Mouse (Mus musculus) CH12.LX (cell line): ENCODE results near the gene Olfr533. TPM values are rescaled to one million over a fixed set of nuclear protein-coding genes. Genes with fewer than 3 reads are reported as not detected.
"Not testable (repeated sequence)": the region's sequence is repeated elsewhere in the genome, so short reads cannot be mapped to it uniquely, and the experiment has no call there.

ENCODE experiments used
- DNase-seq: peaks from one replicate; pipeline ENCODE4 v3.0.0-alpha.2; 2013; ENCODE audit errors: extremely low read depth
- H3K27ac ChIP-seq: 2 replicates; pipeline ENCODE4 v1.5.1; 2012; ENCODE audit warnings: low read depth, mild to moderate bottlenecking, control low read depth, moderate library complexity; ENCODE audit not compliant: insufficient read depth
- H3K27me3 ChIP-seq: replicated peaks from 2 replicates; pipeline ENCODE3; 2012; ENCODE audit warnings: inconsistent platforms
- H3K36me3 ChIP-seq, 2 experiments: replicated peaks in 1 of 2; 2 replicates each; pipeline versions ENCODE3 to v1.6.1; 2012; ENCODE audit warnings: inconsistent platforms in 1 of 2, low read length in 1 of 2, mild to moderate bottlenecking in 1 of 2, mixed read lengths in 1 of 2, moderate library complexity in 1 of 2; ENCODE audit not compliant: control insufficient read depth in 1 of 2, insufficient read depth in 1 of 2
- H3K4me1 ChIP-seq, 2 experiments: 2 replicates each; pipeline ENCODE4 v1.6.1; 2012; ENCODE audit warnings: inconsistent platforms in 1 of 2, moderate library complexity in 1 of 2; ENCODE audit not compliant: insufficient read depth in 2 of 2, control insufficient read depth in 1 of 2
- H3K4me2 ChIP-seq: 2 replicates; pipeline ENCODE4 v1.6.1; 2012; ENCODE audit warnings: low read depth, mild to moderate bottlenecking, control low read depth; ENCODE audit not compliant: poor library complexity, insufficient read depth, severe bottlenecking
- H3K4me3 ChIP-seq, 3 experiments: fragments of 150-350 bp in 1 of 3; sonication (generic) in 1 of 3; replicated peaks in 1 of 3; 2 replicates each; pipeline versions ENCODE3 to v1.5.1; 2011 to 2012; ENCODE audit warnings: low read depth in 2 of 3, low read length in 2 of 3, mild to moderate bottlenecking in 2 of 3, moderate library complexity in 2 of 3, control low read depth in 1 of 3, improper control_type of control experiment in 1 of 3, inconsistent platforms in 1 of 3, mixed read lengths in 1 of 3; ENCODE audit not compliant: poor library complexity in 1 of 3
- H3K79me2 ChIP-seq: replicated peaks from 2 replicates; pipeline ENCODE4 v1.6.1; 2012; ENCODE audit warnings: mild to moderate bottlenecking, moderate library complexity; ENCODE audit not compliant: control insufficient read depth, poor library complexity, insufficient read depth, severe bottlenecking; ENCODE audit errors: extremely low read depth
- H3K9ac ChIP-seq: 2 replicates; pipeline ENCODE4 v1.6.1; 2012; ENCODE audit warnings: low read depth, mild to moderate bottlenecking, control low read depth, moderate library complexity; ENCODE audit not compliant: insufficient read depth
- H3K9me3 ChIP-seq: replicated peaks from 2 replicates; pipeline ENCODE3; 2012; ENCODE audit warnings: low read length, inconsistent platforms, mixed read lengths
- BHLHE40 ChIP-seq: IDR thresholded peaks from 2 replicates; pipeline ENCODE4 v1.6.1; 2011; ENCODE audit warnings: mild to moderate bottlenecking, low read depth, low read length, improper control_type of control experiment
- CHD1 ChIP-seq: IDR thresholded peaks from 2 replicates; pipeline ENCODE4 v1.6.1; 2012; ENCODE audit warnings: low read depth, low read length, improper control_type of control experiment, inconsistent platforms
- ELF1 ChIP-seq: IDR thresholded peaks from 2 replicates; pipeline ENCODE4 v1.6.1; 2014; ENCODE audit warnings: low read depth, mild to moderate bottlenecking, inconsistent platforms, low read length, improper control_type of control experiment
- EP300 ChIP-seq: IDR thresholded peaks from 2 replicates; pipeline ENCODE4 v1.6.1; 2011; ENCODE audit warnings: low read length, improper control_type of control experiment
- MAFK ChIP-seq: IDR thresholded peaks from 2 replicates; pipeline ENCODE4 v1.6.1; 2011; ENCODE audit warnings: low read length, improper control_type of control experiment; ENCODE audit not compliant: insufficient replicate concordance
- NRF1 ChIP-seq: IDR thresholded peaks from 2 replicates; pipeline ENCODE4 v1.6.1; 2014; ENCODE audit warnings: low read depth, mild to moderate bottlenecking, inconsistent platforms, low read length, improper control_type of control experiment, moderate library complexity
- SIN3A ChIP-seq: IDR thresholded peaks from 2 replicates; pipeline ENCODE4 v1.6.1; 2012; ENCODE audit warnings: low read length, improper control_type of control experiment, inconsistent platforms
- ZMIZ1 ChIP-seq: IDR thresholded peaks from 2 replicates; pipeline ENCODE4 v1.6.1; 2012; ENCODE audit warnings: low read depth, mild to moderate bottlenecking, inconsistent platforms, low read length, improper control_type of control experiment
- dilution Hi-C: fragments of 300-500 bp; cut with MboI; formaldehyde crosslinking; loops from 2 replicates; pipeline ENCODE4 v1.14.3; 2020; ENCODE audit warnings: low sequenced_read_pairs; ENCODE audit not compliant: extremely low pct_unique_long_range_greater_than_20kb, extremely low pct_ligation_motif_present
- in situ Hi-C: fragments of 300-500 bp; cut with MboI; formaldehyde crosslinking; loops from 3 replicates; pipeline ENCODE4 v1.14.3; 2019; ENCODE audit warnings: low sequenced_read_pairs, low pct_ligation_motif_present, low pct_unique_long_range_greater_than_20kb, mixed read lengths
- polyA plus RNA-seq: library from polyadenylated mRNA; unstranded; fragments of >175 nt; gene quantifications from 2 replicates; pipeline ENCODE4 v1.2.1, GENCODE M21; 2012; ENCODE audit warnings: low read depth; ENCODE audit not compliant: insufficient read length
- total RNA-seq, 2 experiments: library from RNA; depleted of rRNA; stranded (reverse); fragments of 300-350 nt in 1 of 2; fragments of >200 nt in 1 of 2; gene quantifications; 2 replicates each; pipeline ENCODE4 v1.2.3; 2012 to 2014

Gene Olfr533
- total and polyA plus RNA-seq, 3 experiments: not detected

GRCm38 (mm10) chr7:140488981-140489380 is 25.8 kb downstream of the Olfr533 start:
- Histone ChIP-seq H3K27ac (no peak overlapping the region), H3K4me3 (no peak overlapping the region), H3K9me3 (peaks cover 2% of the 10 kb centered on the region), H3K4me1 (no peaks in the 10 kb centered on the region), H3K4me2 (no peak overlapping the region), H3K79me2 (no peaks in the 10 kb centered on the region), H3K36me3 (no peaks in the 10 kb centered on the region), H3K27me3 (peaks cover 61% of the 10 kb centered on the region), H3K9ac (no peak overlapping the region)
- no peak for DNase-seq
- TF ChIP-seq ZMIZ1: no peak
- TF ChIP-seq, all 38 proteins: peak for 0
- in situ Hi-C loops (no loop called here), dilution Hi-C loops (no loop called here)

- no peak overlapping the region for H3K4me2 ChIP-seq
- dilution Hi-C loops: no loop called here
- peaks cover 2% of the 10 kb centered on the region for H3K9me3 ChIP-seq
- H3K36me3 ChIP-seq: no peaks in the 10 kb centered on the region
- H3K79me2 ChIP-seq: no peaks in the 10 kb centered on the region
- DNase-seq: no peak
- H3K9ac ChIP-seq: no peak overlapping the region
- in situ Hi-C loops: no loop called here
- peaks cover 60% of the 10 kb centered on the region for H3K27me3 ChIP-seq
- H3K4me1 ChIP-seq: no peaks in the 10 kb centered on the region
- H3K27ac ChIP-seq: no peak overlapping the region
- no peak for TF ChIP-seq SIN3A
- no peak for TF ChIP-seq ELF1
- TF ChIP-seq, all 38 proteins: peak for 0
- H3K4me3 ChIP-seq: no peak overlapping the region
Observed at GRCm38 (mm10) chr7:140494231-140494630, 31.1 kb downstream of the Olfr533 start.

GRCm38 (mm10) chr7:140494702-140495101 is 31.5 kb downstream of the Olfr533 start:
- H3K9me3 ChIP-seq: no peaks in the 10 kb centered on the region
- no peak overlapping the region for H3K27ac ChIP-seq
- DNase-seq: no peak
- TF ChIP-seq NRF1 (no peak), CHD1 (no peak), BHLHE40 (no peak), EP300 (no peak), ZMIZ1 (no peak), MAFK (no peak)
- TF ChIP-seq, all 38 proteins: peak for 0
- H3K4me1 ChIP-seq: no peaks in the 10 kb centered on the region
- dilution Hi-C loops: no loop called here
- no peak overlapping the region for H3K4me2 ChIP-seq
- H3K36me3 ChIP-seq: no peaks in the 10 kb centered on the region
- no peak overlapping the region for H3K9ac ChIP-seq
- no peak overlapping the region for H3K4me3 ChIP-seq
- no peaks in the 10 kb centered on the region for H3K79me2 ChIP-seq
- peaks cover 58% of the 10 kb centered on the region for H3K27me3 ChIP-seq
- in situ Hi-C loops: no loop called here

DNA sequence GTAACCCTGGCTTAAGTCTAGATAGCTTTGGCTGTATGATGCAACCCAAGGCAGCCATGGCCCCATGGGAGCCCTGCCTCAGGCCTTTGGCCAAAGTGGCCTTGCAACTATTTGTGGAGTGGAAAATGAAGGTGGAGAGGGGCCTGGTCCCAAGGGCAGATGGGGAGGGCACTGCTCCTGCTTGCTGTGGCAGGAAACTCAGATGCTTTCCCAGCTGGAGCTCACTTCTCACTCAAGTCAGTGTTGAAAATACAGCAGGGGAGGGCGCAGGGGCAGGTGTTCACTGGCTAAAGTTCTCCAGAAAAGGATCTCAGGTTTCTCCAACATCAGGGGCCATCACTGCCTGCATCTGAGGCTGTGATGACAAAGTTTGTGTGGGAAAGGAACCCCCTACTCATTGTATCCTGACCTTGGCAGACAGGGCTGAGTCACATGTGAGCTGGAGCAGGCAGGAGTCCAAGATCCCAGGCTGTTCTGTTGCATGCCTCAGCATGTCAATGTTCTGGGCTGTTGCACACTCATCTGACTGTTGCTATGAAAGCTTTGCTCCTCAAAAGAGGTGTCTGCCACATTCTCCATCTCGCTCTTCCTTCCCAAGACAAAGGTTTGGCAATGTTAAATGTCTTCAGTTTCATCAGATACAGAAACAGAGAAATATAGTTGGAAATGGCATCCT is 44.3 kb downstream of the Olfr533 start, which contains the start of gene Olfr536:
Gene Olfr536 (minus strand): TSS at position 51 of the 676 bp plus-strand sequence.
- H3K27ac ChIP-seq, H3K79me2 ChIP-seq, H3K9ac ChIP-seq, H3K36me3 ChIP-seq, dilution Hi-C loops, DNase-seq, H3K4me3 ChIP-seq, H3K4me2 ChIP-seq, H3K9me3 ChIP-seq, in situ Hi-C loops, H3K4me1 ChIP-seq: not testable (repeated sequence)
- H3K27me3 ChIP-seq: peaks cover 51% of the 10 kb centered on the region
